Mouse (Mus musculus): ENCODE results near the gene Nags.

GRCm38 (mm10) chr11:102095676-102096075 lies 49.6 kb upstream of the Nags start:
- TF ChIP-seq POLR2A (IDR thresholded peaks at IDR 0.05; ENCODE audit: low read depth, low read length) (no peak), CTCF (IDR thresholded peaks at IDR 0.05; ENCODE audit: extremely low read depth, insufficient read length, insufficient replicate concordance, low read depth, low read length) (no peak)

Measured in small intestine, adult 2 months (tissue).